Mouse (Mus musculus): ENCODE data around the gene Mamdc2. TPM values are rescaled to one million over a fixed set of nuclear protein-coding genes. Genes with fewer than 3 reads are reported as not detected.
"Not testable (repeated sequence)": the region's sequence is repeated elsewhere in the genome, so short reads cannot be mapped to it uniquely, and the experiment has no call there.

Mamdc2 gene
- 0.81 and 1.3 TPM in 2 replicates for total RNA-seq (2021)
- long read RNA-seq, partial matches to known transcripts = 0 of 3 reads
- long read RNA-seq, other reads (novel, unspliced or antisense) = 1 of 3 reads

DNA sequence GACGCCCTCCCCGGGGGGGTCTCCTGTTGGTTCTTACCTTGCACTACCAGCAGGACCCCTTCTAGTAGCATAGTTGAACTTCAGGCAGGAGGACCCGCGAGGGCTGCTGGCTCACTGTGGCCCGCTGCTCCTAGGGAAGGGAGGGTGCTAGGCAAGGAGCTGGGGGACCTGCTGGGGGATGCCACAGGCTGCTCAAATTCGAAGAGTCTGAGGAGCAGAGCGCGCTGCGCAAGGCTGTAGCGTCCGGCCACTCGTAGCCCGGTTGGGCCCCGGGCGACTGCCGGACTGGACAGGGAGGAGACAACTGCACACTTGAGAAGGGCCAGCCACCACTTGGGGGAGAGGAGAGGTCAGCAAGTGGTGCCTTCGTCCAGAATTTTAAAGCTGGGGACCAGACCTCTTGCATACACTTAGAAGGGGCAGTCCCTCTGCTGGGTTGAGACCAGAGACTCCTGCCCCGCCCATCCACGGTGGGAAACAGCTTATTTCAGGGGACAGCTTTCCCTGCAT, at the start of gene Mamdc2:
Gene Mamdc2 (minus strand): TSS at position 455 of the 510 bp plus-strand sequence.
- DNase-seq = peak; percentile 3

DNA sequence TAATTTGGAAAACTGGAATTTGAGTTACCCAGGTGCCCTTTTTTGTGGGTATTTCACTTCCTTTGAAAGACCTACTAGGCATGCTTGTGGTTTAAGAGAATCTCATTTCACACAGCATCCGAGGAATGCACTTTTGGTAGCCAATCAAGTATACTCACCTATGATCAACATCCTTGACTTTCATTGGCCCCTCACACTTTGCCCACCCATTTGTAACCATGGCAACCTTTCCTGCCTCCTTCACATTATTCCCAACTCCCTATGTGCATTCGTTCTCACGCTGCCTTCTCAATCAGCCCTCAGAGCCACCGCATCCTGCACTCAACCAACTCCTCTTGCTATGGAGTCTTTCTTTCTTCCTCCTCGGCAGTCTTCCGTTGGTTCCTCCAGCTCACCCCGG, 49.8 kb upstream of the Mamdc2 start:
- no peak for DNase-seq

DNA sequence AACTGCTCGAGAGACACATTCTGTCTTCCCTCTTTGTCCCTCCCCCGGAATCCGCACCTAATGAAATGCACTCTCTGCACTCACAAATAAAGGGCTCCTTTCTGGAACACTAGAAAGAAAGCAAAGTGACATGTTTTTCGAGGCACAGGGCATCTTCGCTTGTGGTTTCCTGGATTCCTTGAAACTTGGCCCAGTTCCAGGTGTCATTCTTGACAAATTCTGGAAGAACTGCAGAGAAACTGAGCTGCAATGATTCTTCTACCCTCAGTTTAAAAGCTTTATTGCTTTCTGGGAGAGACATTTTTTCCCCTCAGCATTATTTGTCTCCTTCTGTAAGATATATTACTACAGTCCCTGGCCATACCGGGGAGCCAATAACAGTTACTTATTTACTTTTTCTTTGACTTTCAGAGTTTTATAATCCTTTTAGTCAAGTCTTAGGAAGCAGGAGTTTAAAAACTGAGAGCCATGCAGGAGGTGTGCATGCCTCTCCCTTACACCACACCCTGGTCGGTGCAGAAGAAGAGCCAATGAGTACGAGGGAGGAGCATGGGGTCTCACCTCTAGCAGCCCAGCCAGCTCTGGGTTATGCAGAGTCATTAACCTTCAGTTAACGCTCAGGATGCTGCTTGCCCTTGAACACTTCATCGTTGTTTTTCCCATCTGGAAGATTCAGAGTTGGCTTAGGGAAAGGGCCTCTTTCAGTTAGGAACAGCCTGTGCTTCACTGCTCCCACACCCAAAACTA, 49.1 kb upstream of the Mamdc2 start:
- no peak for DNase-seq

DNA sequence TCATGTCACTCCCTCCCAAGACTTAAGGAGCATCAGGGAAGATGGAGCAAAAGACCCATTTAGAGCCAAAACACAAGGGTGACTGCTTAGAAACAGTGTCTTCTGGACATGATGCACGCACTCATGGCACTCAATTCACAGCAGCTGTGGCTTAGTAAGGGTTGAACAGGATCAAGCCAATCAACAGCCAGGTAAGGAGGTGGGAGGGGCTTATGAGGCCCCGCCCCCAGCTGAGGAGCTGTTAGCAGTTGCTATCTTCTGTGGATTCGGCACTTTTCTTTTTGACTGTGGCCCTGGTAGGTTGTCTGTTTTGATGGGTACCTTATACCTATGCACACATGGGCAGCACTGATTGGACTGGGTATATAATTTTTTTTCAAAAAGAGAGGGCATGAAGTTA, 48.3 kb upstream of the Mamdc2 start:
- no peak for DNase-seq

DNA sequence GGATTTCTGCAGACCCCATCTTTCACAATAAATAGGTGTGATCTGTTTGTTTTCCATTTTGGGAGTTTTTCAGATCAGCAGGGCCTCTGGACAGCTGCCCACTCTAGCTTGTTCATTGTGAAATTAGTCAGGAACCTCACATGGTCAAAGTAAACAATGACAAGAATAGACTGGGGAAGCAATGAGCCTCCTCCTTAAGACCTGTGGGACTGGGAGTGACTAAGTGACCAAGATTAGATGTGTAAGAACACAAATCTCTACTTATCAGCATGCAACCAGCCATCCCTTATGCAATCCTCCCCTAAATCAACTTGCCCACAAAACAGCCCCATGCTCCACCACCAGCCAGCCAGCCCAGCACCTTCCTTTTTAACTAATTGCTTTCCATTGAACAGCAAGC, 44.4 kb upstream of the Mamdc2 start:
- no peak for DNase-seq

DNA sequence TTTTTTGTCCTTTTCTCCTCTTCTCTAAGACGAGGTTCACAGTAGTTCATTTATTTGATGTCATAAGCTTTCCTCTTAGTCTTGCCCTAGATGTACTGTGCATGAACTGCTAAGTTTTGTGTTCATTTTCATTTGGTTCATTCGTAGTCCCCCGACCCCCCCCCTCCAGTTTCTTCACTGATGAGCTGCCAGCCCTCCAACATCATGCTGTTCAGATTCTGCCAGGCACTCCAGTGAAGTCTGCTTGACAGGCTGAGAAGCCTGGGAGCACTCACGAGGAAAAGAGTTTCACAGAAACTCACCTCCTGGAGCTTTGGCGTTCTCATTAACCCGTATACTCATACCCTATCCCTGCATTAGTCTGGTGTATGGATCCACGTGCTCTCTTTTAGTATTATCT, 42.5 kb upstream of the Mamdc2 start:
- DNase-seq = not testable (repeated sequence)

DNA sequence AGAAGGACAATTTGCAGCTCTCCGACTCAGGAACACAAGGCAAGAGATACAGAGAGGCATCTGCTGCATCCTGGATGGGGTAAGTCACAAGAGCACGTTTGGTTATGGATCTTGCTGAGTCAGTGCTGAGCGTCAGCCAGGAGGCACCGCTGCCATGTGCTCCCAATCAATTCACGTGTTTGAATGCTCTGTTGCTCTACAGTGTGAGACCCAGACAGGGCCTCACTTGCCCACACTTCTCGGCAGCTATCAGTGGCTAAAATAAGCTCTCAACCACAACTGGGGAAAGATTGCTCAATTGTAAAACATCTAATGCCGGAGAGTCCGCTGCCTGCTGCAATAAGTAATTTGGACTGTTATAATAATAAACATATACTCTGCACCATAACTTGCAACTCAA, 41.5 kb upstream of the Mamdc2 start:
- DNase-seq = no peak

DNA sequence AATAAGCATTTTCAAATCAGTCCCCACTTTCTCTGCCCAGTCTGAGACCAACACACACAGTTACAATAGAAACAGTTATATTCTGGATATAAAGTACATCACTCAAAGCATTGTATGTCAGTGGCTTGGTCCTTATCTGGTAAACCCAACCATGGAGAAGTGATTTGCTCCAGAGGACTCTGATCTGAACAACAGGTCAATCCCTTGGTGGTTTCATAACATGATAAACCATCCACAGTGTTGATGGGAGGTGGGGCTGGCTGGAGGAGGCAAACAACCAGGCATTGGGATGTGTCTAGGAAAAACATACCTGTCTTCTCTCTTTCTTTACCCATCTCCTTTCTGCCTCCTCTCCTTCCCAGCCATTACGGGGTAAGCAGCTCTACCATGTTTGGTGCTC, 39.2 kb upstream of the Mamdc2 start:
- DNase-seq = no peak

DNA sequence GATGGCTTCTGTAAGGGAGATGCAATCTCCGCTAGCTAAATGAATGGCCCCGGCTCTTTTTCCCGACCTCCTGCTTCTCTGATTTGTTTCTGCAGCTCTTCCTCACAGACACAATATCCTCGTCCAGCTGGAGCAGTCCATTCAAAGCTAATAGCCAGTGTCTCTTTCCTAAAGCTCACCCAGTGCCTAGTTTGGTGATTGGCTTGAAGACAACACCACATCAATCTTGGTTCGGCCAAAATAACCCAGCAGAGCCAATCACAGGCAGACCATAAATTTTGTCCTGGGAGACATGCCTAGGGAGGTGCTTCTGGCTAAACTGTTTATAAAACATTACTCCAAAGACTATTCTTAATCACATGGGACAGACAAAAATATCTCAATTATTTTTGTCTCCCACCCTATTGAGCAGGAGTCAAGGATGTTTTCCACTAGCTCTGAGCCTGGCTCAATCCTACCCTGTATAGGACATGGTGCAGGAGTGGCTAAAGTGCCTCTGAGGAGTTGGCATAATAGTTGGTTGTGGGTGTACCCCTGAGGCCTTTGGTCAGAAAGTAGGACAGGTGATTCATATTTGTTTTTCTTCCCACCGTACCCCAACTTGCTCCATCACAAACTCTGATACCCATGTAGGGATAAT, 38.5 kb upstream of the Mamdc2 start:
- DNase-seq = no peak

DNA sequence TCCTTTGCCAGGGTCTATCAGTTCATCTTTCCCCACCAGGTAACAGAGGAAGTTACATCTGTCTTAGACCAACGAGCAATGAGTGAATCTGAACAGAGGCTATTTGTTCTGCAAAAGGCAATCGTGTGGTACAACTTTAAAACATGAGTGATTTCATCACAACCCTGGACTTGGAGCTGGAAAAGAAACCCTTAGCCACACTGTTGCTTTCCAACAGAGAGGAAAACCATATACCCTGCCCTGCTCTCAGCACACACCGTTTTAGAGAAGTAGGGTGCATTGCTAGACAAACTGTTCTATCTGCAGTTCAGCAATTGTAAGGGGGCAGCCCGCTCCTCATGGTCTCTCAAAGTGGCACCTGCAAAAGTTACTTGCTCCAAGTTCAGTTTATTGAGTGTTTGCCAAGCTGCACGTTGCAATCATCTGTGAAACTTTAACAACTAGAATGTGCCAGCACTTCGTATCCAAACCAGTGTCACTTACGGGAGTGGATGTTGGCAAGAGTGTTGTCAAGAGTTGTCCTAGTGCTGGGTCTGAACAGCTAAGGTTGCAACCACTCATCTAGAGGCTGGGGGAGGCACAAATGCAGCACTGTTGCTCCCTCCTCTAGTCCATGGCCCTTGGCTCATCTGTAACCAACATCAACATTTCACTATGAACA, 37.8 kb upstream of the Mamdc2 start:
- no peak for DNase-seq

DNA sequence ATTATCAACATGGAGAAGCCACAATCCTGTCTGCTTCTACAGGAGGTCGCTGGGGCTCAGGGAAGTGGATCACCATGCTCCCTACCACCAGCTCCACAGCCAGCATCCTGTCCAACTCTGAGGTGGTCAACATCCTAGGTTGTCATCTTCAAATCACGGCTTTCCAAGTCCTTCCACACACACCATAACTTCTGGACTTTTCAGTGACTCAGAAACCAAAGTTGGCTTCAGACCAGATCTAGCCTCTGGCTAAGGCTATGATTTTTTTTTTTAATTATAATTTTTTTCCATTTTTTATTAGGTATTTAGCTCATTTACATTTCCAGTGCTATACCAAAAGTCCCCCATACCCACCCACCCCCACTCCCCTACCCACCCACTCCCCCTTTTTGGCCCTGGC, 34.3 kb upstream of the Mamdc2 start:
- DNase-seq = not testable (repeated sequence)

DNA sequence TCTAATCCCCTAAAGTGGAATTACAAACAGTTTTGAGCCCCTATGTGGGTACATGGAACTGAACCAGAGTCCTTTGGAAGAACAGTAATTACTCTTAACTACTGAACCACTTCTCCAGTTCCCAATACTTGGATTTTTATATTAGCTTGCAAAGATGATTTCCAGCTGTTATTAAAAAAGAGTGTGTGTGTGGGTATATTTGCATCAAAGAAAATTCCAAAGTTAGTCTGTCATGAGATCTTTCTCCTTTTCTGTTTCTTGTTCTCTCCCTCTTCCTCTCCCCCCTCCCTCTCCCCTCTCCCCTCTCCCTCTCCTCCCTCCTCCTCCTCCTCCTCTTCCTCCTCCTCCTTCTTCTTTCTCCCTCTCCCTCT, 31.3 kb upstream of the Mamdc2 start:
- DNase-seq = no peak

DNA sequence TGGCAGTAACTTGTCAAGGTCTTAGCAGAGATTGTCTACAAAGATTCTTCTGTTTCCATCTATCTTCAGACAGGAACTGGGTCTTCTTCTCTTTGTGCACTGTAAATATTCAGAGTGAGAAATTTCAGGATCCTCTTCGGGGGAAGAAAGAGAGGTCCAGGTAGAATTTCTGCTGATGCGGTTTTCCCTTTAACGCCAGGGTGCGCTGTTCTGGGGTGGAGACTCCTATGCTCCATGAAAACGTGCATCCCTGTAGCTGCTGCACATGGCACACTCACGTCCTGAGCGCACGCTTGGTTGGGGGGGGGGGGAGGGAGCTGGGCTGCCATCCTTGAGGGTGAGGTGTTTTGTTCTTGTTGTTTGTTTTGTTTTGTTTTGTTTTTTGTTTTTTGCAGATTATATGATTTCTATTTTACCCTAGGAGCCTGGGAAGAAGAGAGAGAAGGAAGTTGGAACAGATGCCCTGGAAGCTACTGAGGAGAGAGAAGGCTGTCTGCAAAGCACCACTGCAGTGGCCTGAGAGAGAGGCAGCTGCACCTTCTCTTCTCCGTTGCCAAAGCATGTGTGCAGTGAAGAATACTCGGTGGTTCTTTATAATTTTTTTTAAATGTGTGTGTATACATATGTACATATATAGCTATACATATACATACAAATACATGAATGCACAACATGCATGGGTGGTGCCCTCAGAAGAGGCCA, 30.8 kb upstream of the Mamdc2 start:
- peak; percentile 33 for DNase-seq

DNA sequence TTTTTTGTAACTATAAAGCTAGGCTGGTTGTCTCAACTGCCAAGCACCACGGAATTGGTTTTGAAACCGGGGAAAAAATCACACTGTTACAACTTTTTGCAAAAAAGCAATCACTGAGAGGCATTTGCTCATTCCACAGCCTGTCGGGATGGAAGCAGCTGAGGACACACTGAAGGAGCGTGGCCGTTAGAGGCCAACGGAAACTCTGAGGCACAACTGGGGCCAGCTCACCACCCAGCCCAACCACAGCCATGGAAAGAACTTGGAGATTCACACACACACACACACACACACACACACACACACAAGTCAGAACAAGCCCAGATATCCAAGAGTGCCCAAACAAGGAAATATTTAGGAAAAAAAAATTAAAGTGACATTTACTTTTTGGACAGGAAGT, 29.6 kb upstream of the Mamdc2 start:
- DNase-seq = no peak

DNA sequence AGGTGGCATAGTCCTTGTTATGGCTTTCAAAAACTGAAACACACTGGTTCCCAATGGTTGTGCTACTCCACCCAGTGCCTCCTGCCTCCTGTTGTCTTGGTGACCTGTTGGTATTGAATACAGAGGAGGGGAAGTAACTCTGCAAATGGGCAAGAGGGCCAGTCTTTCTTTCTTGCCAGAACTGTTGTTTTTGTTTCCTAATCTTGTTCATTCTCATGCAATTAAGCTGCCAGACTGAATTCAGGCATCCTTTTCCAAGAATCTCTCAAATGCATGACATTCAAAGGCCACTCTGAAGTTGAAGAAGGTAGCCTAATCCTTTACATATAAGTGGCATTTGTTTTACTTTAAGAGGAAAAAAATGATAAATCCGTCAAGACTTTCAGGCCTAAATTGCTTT, 19.6 kb upstream of the Mamdc2 start:
- no peak for DNase-seq

DNA sequence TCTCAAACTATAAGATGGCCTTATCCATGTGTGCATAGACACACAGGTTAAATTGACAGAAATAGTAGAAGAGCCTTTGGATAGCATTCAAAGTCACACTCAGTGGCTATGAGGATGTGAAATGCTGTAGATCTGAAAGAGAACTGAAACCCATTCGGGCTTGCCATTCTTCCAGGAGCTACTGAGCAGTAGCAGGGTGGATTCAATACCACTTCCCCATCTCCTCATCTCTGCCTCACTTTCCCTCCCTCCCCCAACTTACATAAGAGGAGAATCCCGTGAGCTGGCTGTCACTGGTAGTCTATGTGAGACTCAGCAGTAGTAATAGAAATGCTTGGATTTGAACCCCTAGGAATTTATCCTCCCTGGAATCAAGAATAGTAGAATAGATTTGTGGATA, 18.8 kb upstream of the Mamdc2 start:
- no peak for DNase-seq

DNA sequence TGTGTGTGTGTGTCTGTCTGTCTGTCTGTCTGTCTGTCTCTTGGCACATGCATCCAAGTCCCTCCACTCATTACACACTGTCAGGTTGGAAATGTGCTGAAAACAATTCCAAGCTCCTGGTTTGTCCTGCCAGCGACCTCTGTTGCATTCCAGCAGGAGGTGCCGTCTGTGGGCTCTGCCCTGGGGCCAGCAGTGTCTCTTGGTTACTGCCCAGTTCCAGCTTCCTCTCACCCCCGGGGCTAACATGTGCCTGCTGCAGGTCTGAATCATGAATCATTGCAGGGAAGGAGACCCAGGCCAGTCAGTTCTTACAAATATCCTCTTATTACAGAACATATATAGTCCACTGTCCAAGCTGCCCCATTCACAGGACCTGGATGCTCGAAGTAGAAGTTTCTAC, 9.2 kb upstream of the Mamdc2 start:
- DNase-seq = no peak

DNA sequence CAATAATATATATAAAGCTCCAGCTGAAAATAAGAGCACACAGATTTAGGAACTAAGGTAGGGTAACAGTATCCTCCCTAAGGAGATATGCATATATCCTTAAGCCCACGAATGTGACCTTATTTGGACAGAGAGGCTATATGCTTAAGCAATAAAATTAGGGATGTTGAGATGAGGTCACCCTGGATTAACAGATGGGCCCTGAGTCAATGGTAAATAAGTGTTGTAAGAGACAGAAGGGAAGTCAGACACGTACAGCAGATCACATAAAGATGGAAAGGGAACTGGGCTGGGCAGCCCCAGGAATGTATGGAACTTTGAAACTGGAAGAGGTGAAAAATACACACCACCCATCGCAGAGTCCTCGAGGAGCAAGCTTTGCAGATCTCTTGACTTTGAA, 3.1 kb upstream of the Mamdc2 start:
- DNase-seq = no peak

DNA sequence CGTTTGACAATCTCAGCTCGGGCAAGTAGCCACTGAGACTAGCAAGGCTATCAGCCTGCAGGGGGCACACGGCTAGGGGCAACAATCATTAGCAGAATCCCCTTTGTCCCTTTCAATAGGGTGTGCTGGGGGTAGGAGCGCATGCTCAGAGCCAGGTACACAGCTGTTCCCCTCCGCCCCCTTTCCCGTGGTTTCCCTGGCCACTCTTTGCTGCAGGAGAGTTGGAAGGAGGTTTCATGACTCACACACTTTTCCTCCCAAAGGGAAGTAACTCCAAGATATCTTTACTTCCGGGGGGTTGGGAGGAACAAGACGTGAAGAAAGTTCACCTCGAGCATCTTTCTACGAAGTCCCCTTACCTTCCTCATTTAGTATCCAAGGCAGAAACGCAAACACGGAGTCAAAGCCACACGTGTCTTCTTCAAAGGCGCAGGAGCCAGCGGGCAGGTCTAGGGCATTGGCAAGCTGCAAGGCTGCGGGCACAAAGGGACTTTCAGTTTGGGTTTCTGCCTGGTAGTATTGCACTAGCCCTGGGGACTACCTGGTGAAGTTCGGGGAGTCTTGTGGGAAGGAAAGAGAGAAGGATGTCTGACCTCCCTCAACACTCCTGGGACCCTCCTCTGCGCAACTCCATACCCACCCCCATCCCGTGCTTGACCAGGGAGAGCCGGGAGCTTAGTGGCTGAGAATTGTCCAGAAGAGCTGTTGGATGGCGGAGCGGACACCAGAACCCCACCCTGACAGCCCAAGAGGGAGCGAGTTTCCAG, 838 bp downstream of the Mamdc2 start:
- DNase-seq = peak; percentile 15

DNA sequence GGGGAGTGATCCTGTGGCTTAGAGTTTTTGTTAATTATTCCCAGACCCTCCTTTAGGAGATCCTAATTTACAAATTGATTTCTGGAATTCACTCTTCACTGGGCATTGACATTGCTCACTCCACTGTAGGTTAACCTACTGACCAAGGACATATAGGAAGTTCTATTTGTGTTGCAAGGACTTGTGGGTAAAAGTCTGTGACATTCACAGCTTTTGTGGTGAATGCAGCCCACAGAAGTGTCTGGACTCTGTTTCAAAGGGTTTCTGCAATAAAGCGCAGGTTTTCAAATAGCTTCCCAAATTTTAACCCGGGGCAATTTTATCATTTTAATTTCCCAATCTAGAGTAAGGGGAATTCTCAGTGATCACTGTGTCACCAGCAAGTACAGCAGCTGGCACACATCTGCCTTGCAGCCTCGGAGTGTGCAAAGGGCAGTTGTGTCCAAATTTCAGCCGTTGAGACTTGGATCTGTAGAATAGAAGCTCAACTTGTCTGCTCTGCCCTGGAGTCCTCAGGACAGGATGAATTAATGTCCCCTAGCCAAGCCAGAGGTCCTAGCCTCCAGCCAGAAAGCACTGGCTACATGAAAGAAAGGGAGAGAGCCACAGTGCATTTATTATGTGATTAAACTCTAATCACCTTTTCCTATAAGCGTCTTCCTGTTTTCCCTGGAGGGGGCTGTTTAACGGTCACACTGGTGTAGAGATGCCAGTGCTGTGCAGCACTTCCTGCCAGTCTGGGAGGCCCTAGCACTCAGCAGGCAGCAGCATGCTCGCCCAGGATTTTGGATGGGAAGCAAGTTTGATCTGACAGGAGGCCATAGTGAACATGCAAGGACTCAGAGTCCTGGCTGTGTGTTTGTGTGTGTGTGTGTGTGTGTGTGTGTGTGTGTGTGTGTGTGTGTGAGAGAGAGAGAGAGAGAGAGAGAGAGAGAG, 3.1 kb downstream of the Mamdc2 start:
- no peak for DNase-seq

DNA sequence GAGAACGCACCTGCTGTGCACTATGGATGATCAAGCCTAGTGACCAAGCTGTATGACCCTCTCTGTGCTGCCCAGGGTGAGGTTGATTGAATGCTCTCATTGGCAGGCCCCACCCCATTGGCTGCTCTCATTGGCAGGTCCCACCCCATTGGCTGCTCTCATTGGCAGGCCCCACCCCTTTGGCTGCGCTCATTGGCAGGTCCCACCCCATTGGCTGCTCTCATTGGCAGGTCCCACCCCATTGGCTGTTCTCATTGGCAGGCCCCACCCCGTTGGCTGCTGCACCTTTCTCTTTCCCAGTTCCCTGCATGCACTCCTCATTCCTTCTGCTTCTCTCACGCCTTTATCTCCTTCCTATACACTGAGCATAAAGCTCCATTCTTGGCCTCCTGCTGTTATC, 12.5 kb downstream of the Mamdc2 start:
- DNase-seq = no peak

All from adrenal gland, postnatal 25 days (tissue).